Mouse (Mus musculus): ENCODE data around the gene Cracr2a. TPM values are rescaled to one million over a fixed set of nuclear protein-coding genes. Genes with fewer than 3 reads are reported as not detected.

The Cracr2a gene
- total RNA-seq, 2 experiments from 2014 or later = 1.5 to 3.0 TPM

DNA sequence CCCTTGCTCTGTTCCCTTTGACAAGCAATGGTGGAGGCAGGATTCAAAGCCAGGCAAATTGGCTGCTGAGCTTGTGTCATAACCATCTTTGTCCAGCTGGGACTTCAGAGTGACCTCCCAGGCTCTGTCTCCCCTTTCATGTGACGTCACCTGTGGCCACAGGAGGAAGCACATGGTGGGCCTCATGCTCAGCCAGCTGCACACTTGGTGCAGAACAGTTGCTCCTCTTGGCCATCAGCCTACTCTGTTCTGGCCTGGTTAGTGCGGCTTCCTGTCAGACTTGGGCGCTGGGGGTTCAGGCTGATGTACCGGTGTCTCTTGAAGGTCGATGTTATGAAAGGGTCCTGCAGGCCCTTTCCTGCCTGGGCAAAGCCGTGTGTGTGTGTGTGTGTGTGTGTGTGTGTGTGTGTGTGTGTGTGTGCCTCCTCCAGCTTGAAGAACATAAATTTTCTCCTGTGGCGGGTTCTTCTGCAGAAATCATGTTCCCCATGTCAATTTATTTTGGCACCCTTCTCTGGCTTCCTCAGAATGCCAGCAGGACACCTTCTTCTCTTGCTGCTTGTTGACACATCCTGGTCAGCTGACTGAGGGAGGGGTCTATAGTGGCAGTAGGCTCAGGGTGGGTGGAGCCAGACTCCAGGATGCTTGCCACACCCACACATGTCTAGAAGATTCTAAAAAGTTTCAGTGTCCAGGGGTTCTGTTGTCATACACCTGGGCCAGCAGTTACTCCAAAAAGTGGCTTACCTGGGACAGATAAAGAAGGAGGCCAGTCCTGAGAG, 5.0 kb downstream of the Cracr2a start:
- DNase-seq (ENCODE audit: low spot score in 2 of 2) = no peak

DNA sequence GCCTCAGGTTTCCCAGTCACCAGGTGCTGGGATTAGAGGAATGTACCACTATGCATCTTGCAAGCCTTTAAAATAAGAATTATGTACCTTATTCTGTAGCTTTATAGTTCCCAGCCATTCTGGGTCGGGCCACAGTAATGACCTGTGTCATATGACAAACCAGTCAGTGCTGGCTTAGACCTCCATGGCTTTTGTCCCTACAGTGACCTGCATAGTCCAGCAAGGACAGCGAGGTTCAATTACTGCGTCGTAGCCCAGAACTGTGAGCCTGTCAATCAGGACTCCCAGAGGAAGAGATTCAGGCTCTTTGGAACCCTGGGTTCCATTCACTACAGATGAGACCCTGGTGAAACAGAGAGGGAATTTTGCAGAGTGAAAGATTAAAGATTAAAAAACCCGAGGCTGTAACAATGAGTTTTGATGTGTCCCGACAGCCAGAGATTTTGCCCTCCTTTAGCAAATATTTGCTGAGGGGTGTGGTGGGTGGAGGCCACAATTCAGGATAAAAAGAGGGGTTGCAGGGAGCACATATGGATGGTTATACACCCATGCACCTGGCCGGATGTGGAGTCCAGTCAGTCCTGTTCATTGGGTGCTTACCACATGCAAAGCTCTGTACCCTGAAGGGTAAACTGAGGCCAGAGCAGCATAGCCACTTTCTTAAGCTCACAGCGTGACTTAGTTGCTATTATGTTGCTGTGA, 10.9 kb downstream of the Cracr2a start:
- DNase-seq (ENCODE audit: low spot score in 2 of 2) = no peak

DNA sequence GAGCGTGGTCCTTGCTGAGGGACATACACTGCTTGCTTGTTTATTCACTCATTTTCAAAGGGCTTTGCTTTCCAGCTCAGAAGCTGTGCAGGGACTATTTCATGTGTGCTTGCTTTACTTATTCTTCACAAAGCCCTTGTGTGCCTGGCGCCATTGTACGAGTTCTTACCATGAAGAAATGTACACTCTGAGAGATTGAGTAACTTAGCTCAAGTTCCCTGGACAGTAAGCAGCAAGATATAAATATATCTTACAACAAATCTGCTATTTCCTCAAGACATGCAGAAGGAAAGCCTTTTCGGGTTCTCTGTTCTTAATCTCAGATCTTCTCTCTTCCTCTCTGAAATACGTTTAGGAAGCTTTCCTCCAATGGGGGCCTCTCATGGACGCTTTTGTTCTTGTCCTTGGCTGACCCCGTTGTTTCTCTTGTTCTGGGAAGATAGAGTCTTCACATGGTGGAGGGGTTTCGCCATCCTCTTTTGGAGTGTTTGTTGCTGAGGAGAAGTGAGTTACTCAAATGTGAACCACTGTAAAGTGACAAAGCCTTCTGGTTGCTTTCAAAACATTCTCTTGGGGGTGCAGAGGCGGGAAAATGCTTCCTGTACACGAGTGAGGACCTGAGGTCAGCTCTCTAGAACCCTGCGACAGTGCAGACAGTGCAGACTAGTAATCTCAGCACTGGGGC, 12.8 kb downstream of the Cracr2a start:
- no peak for DNase-seq (ENCODE audit: low spot score in 2 of 2)

DNA sequence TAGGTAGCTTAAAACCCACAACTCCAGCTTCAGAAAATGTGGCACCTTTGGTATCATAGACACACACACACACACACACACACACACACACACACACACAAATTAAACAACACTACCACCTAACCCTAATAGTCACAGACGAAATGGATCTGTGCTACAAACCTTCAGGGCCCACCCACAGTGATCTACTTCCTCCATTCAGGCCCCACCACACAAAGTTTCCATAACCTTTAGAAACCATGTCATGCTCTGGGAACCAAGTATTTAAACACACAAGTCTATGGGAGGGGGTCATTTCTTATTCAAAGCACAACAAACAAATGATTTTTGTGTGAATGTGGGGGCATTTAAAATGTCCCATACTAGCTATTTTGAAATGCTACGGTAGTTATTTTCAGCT, 14.1 kb downstream of the Cracr2a start:
- no peak for DNase-seq (ENCODE audit: low spot score in 2 of 2)

DNA sequence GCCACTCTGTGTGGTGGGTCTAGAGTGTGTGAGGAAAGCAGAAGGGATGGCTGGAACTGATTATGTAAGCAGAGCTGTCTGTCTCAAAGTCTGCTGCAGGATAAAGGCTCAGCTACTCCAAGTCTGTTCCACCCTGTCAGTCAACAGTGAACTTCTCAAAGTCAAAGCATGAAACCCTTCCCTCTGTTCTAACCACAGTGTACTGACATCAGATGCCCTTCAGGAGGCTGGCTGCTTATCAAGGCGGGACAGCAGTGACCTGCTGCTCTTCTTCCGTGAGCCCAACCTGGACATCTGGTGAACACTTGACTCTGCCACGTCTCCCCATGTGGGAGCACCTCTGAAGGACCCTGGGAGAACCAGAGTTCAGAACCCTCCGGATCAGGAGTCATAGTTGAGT, 16.6 kb downstream of the Cracr2a start:
- DNase-seq (ENCODE audit: low spot score in 2 of 2) = no peak

DNA sequence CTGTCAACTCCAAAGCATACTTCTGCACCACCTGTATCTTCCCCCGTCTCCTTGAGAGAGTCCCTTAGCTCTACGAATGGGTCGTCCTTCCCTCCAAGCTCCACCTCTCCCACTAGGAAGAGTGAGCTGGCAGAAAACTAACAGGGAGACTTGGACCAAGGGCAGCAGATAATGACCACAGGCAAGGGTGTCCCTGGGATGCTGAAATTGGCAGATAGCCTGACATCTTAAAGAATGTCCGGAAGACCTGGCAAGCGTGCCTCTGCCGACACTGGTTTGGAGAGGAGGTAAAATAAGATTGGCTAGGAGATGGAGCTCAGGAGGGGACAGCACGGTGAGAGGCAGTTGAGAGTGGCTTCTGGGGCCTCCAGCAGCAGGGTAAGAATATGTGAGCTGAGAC, 17.2 kb downstream of the Cracr2a start:
- DNase-seq (ENCODE audit: low spot score in 2 of 2) = no peak

DNA sequence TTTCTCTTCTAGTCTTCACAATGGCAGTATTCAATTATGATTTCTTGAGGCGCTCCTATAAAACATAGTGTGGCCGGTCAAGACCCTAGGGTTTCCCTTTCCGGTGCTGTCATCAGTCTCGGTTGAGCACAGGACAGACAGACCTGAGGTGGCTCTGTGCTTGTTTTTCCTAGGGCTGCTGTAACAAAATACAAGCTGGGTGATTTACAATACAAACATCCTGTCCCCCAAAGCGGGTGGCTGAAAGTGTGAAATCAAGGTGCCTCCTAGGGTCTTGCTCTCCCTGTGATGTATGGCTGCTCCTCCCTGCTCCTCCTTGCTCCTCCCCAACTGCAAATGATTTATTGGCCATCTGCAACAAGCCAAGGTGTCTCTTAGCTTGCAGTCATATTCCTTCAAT, 17.7 kb downstream of the Cracr2a start:
- DNase-seq (ENCODE audit: low spot score in 2 of 2) = no peak

DNA sequence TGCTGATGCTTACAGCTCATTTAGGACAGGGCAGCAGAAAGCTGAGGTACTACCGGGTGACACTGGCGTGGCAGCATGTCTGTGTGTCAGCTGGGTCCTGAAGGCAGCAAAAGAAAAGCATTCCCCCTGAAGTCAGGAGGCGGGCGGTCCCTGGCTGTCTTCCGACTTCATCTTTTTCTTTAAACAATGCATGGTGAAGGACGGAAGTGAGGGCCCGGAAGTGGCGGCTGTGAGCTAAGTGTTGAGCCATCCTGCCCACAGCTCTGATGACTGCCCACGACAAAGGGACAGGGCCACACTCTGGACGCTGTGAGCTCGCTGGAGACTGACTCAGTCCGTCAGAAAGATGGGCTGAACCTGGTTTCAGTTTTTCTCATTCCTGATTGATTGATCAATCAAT, 20.8 kb downstream of the Cracr2a start:
- no peak for DNase-seq (ENCODE audit: low spot score in 2 of 2)

DNA sequence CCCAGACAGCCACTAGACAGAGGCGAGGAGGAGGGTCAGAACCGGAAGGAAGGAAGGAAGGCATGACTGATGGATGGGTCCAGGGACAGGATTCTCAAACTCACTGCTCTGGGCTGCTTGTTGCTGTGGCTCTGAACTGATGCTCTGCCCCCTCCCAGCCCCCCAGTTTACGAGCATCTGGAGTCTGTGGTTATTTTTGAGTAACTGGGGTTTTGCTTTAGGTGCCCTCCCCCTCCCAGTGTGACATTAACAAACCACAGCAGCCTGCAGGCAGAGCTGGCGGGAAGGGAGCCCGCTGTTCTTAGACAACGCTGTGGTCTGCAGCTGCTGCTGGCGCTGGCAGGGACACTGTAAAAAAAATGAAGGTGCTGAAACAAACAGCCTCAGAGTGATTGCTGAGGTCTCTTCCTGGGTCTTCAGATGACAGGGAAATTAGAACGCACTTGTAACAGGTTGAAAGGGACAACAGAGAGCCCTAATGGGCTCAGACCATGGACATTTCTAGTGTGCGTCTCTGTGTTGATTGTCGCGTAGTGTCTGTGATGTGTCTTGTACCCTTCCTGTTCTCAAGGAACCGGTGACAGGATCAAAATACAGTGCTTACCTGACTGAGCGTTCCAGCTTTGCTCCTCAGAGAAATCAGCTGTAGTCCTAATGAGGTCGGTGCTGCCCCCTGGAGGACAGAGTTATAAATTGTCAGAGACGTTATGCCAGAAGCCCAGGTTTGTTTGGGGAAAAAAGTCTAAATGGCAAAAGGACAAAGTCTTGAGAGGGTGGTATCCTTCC, 21.4 kb downstream of the Cracr2a start:
- DNase-seq (ENCODE audit: low spot score in 2 of 2) = peak; percentile 55 to 89

DNA sequence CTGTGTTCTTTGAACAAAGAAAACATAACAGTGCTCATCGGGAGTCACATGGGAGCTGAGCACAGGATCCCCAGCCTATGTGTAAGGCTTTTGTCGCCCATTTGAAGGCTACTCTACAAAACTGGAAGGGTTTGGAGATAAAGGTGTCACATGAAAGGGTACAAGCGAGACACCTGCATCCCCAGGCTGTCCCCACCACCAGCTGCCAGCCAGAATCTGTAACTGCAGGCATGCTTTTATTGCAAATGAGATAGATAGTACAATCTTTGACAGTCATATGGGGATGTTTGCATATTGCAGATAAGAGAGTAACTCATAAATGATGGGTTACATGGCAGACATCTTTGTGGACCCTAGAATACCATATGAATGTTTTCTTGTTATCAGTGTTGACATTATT, 30.3 kb downstream of the Cracr2a start:
- DNase-seq (ENCODE audit: low spot score in 2 of 2) = no peak

DNA sequence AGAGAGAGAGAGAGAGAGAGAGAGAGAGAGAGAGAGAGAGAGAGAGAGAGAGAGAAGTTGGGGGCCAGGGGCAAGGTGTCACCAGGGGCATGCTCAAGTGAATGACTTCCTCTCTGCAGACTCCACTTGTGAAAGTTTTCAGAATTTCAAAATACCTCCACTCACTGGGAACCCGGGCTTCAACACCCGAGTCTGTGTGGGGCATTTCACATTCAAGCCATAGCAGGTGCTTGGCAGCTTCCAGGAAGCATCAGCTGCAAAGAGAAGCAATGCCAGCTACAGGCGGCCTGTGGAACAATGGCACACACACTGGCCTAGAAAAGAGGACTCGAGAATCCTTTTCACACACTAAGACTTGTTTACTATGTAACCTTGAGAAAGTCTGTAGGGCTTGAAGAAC, 32.3 kb downstream of the Cracr2a start:
- no peak for DNase-seq (ENCODE audit: low spot score in 2 of 2)

DNA sequence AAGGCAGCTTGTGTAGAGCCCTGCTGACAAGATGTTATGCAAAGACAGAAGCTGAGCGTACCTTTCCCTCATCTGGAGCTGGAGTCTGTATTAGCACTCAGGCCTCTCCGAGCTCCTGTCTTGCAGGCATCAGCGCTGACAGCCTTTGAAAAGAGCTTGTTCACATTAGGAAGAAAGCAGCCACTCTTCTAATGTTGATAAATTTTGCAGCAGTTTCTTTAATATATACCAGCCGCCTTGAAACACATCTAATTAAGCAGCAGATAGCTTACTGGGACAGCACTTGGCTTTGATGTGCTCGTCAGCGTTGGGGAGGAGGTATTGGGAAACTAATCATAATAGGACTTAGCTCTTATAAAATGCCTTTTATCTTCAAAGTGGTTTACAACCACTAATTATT, 38.1 kb downstream of the Cracr2a start:
- no peak for DNase-seq (ENCODE audit: low spot score in 2 of 2)

DNA sequence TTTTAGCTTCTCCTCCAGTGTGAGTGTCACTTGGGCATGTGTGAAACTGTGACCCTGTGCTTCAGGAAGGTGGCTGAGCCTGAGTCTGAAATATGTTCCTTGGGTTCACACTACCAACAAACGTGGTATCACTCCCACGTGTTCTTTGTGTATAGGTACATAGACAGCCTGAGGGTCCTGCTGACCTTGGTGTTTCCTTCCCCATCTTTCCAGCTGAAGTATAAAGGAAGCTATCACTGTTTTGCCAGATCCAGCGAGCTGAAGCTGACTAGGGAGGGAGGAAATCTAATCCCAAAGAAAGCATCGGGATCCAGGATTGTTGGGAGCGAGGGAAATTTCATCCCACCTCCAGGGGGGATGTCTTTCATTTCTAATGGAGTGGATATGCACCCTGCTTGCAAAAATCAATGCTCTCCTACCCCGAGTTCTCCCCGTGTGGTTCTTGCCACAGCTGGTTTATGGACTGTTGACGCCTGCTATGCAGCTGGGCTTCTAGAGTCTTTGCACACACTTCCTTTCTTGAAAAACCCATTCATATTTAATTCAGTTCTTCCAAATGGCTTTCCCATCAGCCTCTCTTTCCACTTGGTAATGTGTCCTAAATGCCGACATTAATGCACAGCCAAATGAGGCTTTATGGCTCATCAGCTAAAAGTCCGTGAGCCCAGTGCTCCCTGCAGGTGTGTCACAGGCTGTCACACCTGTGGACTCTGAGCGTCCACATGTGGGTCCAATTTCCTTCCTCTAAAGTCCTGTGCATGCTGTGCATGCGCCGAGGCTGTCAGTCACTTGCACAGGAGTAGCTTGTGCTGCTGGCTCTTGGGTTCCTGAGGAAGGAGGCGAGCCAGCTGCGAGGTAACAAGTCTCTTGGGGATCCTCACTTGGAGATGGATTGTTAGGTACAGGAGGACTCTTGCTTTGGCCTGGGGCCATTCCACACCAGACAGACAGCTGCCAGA, 44.2 kb downstream of the Cracr2a start:
- DNase-seq (ENCODE audit: low spot score in 2 of 2) = no peak

DNA sequence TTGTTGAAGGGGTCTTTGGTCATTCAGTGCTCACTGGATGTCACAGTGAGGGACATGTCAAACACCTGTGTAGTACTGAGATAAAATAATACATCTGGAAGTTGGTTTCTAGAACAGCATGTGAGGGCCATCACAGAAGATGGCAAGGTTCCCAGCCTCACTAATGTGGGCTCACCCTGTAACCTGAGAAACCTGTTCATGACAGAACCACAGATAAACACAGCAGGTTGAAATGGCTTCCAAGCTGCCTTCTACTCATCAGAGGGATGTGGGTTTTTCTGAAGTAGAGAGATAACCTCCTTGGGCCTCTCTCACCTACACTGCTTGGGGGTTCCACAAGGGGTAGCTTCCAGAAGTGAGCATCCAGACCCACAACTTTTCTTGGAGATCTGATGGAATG, 48.5 kb downstream of the Cracr2a start:
- DNase-seq (ENCODE audit: low spot score in 2 of 2) = no peak

DNA sequence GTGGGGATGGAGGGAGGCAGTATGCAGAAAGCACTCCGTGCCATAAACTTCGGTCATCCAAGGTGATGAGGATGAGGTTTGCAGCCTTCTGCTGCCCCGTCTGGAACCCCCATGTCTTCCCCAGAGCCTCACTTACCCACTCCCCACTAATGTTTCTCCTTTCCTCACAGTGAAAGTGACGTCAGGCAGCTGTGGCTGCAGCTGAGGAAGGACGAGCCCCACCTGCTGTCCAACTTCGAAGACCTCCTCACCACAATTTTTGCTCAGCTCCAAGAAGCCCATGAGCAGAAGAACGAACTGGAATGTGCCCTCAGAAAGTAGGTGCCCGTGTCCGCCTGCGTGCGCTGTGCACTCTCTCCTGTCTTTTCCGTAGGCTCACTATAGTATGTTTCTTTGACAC, 50.1 kb downstream of the Cracr2a start:
- no peak for DNase-seq (ENCODE audit: low spot score in 2 of 2)

DNA sequence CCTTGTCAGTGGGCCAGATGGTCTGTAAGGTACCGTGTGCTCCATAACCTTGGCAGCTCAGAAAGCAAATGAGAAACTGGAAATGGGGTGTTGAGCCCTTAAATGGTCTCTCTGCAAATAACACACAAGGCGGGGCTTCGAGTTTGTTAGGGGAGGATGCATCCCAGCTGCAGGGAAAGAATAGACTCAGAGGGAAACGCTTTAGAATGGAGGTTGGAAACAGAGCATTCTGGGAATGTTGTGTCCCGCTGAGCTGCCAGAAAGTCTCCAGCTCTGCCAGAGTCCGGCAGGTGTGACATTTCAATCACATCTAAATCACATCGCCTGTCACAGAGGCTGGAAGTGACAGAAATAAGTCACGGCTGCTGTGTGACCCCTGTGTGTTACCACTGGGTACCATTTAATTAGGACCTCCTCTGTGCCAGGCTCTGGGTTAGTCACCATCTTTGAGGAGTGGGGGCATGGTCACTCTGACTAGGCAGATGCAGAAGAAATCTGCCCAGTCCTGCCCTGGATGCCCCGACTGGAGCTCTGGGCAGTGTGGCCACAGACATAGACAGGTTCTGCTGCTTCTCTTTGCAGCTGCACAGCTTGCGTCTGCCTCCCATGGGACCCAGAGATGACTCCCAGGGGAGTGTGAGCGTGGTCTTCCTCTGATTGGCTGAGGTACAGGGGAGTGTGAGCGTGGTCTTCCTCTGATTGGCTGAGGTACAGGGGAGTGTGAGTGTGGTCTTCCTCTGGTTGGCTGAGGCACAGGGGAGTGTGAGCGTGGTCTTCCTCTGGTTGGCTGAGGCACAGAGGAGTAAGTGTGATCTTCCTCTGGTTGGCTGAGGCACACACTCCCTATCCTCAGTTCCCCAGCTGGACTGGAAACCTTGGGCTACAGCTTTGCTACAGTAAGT, 53.2 kb downstream of the Cracr2a start:
- no peak for DNase-seq (ENCODE audit: low spot score in 2 of 2)

DNA sequence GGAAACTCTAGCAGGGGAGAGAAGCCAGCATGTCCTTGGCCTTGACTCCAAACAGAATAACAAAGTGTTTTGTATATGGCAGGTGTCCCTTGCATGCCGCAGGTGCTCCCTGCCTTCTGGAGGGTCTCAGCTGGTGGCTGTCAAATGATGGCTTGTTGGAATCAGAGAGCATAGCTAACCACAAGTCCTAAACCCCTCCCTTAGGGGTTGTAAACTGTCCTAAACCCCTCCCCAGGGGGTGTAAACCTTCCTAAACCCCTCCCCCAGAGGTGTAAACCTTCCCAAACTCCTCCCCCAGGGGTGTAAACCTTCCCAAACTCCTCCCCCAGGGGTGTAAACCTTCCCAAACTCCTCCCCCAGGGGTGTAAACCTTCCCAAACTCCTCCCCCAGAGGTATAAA, 55.5 kb downstream of the Cracr2a start:
- DNase-seq (ENCODE audit: low spot score in 2 of 2) = peak in 1 of 2 experiments; percentile 24

DNA sequence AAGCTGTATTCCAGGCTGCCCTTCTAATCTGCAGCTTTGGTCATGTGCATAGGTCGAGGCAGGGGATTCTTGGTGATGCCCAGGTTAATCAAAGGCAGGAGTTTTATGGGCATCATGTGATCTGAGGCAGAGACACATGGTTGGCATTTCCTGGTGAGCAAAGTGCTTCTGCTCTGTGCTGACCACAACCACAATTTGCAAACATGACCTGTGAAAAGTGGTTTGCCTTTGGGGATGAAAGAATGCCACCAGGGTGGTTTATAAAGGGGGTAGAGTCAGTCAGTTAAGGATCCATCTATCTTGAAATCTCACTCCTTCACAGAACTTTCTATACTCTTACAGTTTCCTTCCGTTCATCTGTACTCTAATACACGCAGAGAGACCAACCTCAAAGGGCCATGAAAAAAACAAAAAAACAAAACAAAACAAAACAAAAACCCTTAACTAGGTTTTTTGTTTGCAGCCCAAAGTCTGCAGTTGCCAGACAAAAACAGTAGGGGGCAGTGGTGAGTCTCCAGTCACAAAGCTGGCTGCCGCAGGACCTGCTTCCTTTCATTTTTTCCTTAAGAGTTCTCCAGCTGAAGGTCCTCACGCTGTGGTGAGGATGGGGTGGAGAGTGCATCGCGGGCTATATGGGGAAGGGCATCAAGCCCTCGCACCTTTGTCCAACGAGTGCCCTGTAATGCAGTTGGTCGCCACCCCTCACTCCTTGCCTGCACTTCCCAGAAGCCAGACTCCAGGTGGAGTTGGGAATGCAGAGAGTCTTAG, 56.3 kb downstream of the Cracr2a start:
- DNase-seq (ENCODE audit: low spot score in 2 of 2) = peak in 1 of 2 experiments; percentile 45

DNA sequence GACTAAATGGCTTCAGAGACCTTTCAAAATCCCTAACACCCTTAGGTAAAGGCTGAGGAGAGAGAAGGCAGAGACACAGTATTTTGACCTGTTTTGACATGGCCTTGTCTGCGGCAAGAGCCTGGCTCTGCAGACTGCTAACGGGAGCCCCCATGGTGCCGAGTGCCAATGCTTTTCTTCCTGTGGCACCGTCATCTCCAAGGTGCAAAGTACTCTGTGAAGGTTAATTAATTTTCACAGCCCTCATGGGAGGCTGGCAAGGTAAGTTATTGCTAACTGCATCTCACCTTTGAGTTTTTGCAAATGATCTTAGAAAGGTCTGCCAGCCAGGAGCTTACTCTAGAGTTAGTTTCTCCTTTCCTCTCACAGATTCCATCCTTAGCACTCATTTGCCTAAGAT, 57.5 kb downstream of the Cracr2a start:
- DNase-seq (ENCODE audit: low spot score in 2 of 2) = no peak

Data from layer of hippocampus, adult 18-20 months (tissue).